Mouse (Mus musculus): ENCODE data around the gene Gm9780. TPM values are rescaled to one million over a fixed set of nuclear protein-coding genes. Genes with fewer than 3 reads are reported as not detected.
"Not testable (repeated sequence)": the region's sequence is repeated elsewhere in the genome, so short reads cannot be mapped to it uniquely, and the experiment has no call there.

The Gm9780 gene
- polyA plus RNA-seq (2016; fragmentation: Nextera tagmentation; extraction: Ambion mirVana): 1.1 TPM in 1 of 2 replicates, not detected in the other

DNA sequence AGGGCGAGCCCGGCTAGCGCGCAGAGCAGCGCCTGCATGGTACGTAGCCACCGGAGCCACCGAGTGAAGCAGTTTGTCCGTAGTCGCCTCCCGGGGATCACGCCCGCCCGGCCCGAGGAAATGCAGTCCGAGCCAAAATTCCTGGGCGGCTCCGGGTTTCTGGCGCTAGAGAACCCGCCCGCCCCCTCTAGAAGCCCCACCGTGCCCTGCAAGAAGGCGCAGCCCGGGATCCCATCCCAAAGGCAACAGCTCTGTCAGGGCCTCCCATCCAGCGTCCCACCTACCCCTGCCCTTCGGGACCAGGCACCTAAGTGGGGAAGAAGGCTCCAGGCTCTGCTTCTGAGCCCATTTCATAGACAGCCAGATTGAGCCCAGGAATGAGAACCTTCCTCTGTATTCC, at the start of gene Gm9780:
Gene Gm9780 (minus strand): TSS at position 101 of the 400 bp plus-strand sequence.
- not testable (repeated sequence) for DNase-seq (ENCODE audit: low spot score); H3K36me3 ChIP-seq; H3K27ac ChIP-seq; H3K9me3 ChIP-seq; H3K27me3 ChIP-seq (ENCODE audit: insufficient read depth, poor library complexity, severe bottlenecking); H3K4me1 ChIP-seq; H3K4me3 ChIP-seq
- no CpG with 5 or more reads among the region's 26 CpGs for WGBS

DNA sequence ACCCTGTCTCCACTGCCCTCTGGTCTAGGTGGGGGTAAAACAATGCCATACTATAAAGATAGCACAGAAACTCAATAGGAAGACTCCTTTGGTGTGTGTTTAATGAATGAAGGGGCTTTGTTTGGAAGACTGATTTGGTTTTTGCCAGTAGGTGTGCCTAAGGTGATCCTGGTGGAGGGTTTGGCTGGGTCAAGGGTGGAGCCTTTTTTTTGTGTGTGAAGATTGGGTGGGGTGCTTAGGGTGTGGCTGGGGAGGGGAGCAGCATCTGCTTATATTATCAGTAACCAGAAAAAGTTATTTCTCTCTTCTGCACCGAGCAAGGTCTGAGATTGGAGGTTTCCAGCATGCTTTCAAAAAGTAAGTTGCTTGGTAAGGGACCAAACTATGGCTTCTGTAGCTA, 39.5 kb upstream of the Gm9780 start, which contains the start of gene Cphx3:
Gene Cphx3 (plus strand): TSS at position 301 of the 400 bp plus-strand sequence.
- no CpG with 5 or more reads among the region's 1 CpGs for WGBS
- H3K27ac ChIP-seq; H3K4me3 ChIP-seq; DNase-seq (ENCODE audit: low spot score); H3K4me1 ChIP-seq; H3K27me3 ChIP-seq (ENCODE audit: insufficient read depth, poor library complexity, severe bottlenecking); H3K9me3 ChIP-seq; H3K36me3 ChIP-seq: not testable (repeated sequence)

DNA sequence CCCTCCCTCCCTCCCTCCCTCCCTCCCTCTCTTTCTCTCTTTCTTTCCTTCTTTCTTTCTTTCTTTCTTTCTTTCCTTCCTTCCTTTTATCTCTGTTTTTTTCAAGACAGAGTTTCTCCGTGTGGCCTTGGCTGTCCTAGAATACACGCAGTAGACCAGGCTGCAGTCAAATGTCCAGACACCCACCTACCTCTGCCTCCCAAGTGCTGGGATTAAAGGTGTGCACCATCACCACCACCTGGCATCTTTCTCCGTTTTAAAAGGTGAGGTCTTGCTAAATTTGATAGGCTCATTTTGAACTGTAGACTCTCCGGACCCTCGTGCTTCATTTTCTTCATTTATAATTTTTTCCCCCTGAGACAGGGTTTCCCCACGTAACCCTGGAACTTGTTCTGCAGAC, 38.7 kb upstream of the Gm9780 start, which contains the start of gene Cphx2:
Gene Cphx2 (plus strand): TSS at position 301 of the 400 bp plus-strand sequence.
- H3K4me3 ChIP-seq; H3K27me3 ChIP-seq (ENCODE audit: insufficient read depth, poor library complexity, severe bottlenecking); DNase-seq (ENCODE audit: low spot score); H3K36me3 ChIP-seq; H3K4me1 ChIP-seq; H3K27ac ChIP-seq; H3K9me3 ChIP-seq: not testable (repeated sequence)
- WGBS: no CpG with 5 or more reads among the region's 6 CpGs

GRCm38 (mm10) chr14:26076620-26077390, 34.3 kb upstream of the Gm9780 start:
- H3K27me3 ChIP-seq (ENCODE audit: insufficient read depth, poor library complexity, severe bottlenecking); H3K27ac ChIP-seq; H3K9me3 ChIP-seq; H3K4me1 ChIP-seq; H3K4me3 ChIP-seq; DNase-seq (ENCODE audit: low spot score); H3K36me3 ChIP-seq: not testable (repeated sequence)
- WGBS: no CpG with 5 or more reads among the region's 5 CpGs

DNA sequence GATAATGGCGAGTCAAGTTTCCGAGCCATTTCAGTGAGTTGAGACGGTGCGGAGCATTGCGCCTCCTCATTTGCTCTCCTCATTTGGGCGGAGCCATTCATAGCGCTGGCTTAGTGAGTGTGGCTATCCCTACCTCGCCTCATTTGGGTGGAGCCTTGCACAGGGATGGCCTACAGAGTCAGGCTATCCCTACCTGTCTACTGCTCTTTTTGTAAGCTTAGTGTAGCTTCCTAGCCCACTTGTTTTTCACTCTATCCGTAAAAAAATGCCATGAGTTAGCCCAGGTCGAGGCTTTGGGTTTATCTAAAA, 24.8 kb upstream of the Gm9780 start, which contains the start of gene Tmem254c:
Gene Tmem254c (minus strand): TSS at position 31 of the 309 bp plus-strand sequence.
- H3K4me1 ChIP-seq; H3K4me3 ChIP-seq; H3K27ac ChIP-seq; H3K9me3 ChIP-seq; H3K27me3 ChIP-seq (ENCODE audit: insufficient read depth, poor library complexity, severe bottlenecking); H3K36me3 ChIP-seq; DNase-seq (ENCODE audit: low spot score): not testable (repeated sequence)
- no CpG with 5 or more reads among the region's 10 CpGs for WGBS

DNA sequence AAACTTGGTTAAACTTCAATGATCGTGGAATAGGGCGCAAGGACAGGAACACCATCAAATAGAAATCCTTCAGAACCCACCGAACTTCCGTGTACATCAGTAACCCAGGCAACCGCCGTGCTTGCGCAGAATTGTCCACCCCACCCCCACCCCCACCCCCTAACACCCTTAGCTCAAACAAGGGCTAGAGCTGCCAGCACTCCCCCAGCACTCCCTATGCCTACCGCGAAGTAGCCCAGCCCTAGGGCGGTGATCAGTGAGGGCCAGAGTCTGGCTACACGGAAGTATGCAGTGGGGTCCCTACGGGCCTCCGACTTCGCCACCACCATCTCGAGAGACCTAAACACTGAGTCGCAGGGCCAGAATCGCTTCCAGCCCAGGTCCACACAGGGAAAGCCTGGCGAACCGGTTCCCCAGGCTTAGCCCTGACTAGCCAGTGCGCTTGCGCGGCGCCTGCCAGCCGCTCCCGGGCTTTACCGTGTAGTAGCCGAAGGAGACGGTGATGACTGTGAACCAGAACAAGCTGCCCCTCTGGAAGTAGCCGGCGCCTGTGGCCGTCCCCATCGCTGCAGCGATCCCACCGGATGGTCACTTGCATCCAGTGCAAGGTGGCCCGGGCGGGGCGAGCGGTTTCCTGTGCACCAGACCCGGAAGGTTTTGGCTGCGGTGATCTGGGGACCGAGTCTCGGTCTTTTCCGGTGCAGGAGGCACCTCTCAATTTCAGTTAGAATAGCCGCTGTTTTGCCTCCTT, 24.2 kb upstream of the Gm9780 start:
- WGBS: no CpG with 5 or more reads among the region's 44 CpGs
- H3K36me3 ChIP-seq; H3K9me3 ChIP-seq; H3K4me3 ChIP-seq; H3K4me1 ChIP-seq; H3K27ac ChIP-seq; H3K27me3 ChIP-seq (ENCODE audit: insufficient read depth, poor library complexity, severe bottlenecking); DNase-seq (ENCODE audit: low spot score): not testable (repeated sequence)

DNA sequence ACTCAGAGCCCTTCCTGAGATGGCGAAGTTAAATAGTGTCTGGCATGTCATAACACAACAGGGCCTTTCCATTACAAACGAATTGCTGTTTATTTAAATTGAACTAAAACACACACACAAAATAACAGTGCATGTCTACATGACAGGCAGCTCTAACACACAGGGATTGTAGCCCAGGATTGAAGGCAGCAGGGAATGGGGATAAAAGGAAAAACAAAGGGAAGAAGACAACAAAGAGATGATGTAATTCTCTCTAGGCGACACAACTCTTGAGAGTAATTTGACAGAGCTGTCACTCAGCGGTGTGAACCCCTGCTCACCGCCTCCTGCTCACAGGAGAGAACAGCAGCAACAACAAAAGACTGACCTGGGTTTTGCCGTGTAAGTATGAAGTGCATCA, 16.9 kb upstream of the Gm9780 start:
- H3K36me3 ChIP-seq; H3K4me1 ChIP-seq; H3K9me3 ChIP-seq; DNase-seq (ENCODE audit: low spot score); H3K27me3 ChIP-seq (ENCODE audit: insufficient read depth, poor library complexity, severe bottlenecking); H3K27ac ChIP-seq; H3K4me3 ChIP-seq: not testable (repeated sequence)
- no CpG with 5 or more reads among the region's 6 CpGs for WGBS

DNA sequence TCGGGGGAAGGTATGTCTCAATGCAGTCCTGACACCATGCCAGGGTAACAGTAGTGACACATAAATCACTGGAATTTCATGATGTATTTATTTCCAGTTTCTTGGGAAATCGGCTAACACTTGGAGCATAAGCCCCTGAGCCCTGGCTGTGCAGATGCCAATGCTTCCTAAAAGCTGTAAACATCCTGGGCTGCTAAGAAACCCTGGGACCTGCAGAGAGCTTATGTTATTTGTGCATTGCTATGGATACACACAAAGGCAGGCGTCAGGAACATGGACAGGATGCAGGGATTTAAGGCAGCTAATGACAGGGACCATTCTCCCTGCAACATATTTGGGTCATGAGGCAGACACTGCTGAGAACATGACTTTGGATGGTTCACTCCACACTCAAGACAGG, 15.7 kb upstream of the Gm9780 start:
- not testable (repeated sequence) for DNase-seq (ENCODE audit: low spot score); H3K36me3 ChIP-seq; H3K4me3 ChIP-seq; H3K27me3 ChIP-seq (ENCODE audit: insufficient read depth, poor library complexity, severe bottlenecking); H3K9me3 ChIP-seq; H3K27ac ChIP-seq; H3K4me1 ChIP-seq
- no CpG with 5 or more reads among the region's 3 CpGs for WGBS

- not testable (repeated sequence) for H3K4me1 ChIP-seq; H3K27ac ChIP-seq; H3K9me3 ChIP-seq; H3K27me3 ChIP-seq (ENCODE audit: insufficient read depth, poor library complexity, severe bottlenecking); H3K36me3 ChIP-seq; DNase-seq (ENCODE audit: low spot score); H3K4me3 ChIP-seq
- WGBS: no CpG with 5 or more reads among the region's 9 CpGs
These were observed 6.3 kb upstream of the Gm9780 start for GRCm38 (mm10) chr14:26048767-26049166.

DNA sequence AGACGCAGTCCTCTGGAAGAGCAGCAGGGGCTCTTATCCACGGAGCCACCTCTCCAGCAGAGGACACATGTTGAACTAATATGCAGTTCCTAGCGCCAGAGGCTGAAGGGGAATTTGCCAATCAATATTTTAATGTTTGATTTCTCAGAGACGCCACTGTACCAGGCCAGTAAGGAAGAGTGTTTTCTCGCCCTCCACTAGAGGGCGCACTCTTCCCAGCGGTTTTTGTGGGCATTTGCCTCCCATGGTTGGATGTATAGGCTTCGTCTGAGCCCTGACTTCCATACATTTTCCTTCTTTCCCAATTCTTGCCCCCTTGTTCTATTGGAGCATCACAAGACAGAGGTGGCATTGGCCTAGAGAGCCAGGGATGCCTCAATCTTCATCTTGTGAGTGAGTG, 4.5 kb upstream of the Gm9780 start:
- H3K9me3 ChIP-seq; H3K27me3 ChIP-seq (ENCODE audit: insufficient read depth, poor library complexity, severe bottlenecking); DNase-seq (ENCODE audit: low spot score); H3K27ac ChIP-seq; H3K36me3 ChIP-seq; H3K4me3 ChIP-seq; H3K4me1 ChIP-seq: not testable (repeated sequence)
- no CpG with 5 or more reads among the region's 8 CpGs for WGBS

DNA sequence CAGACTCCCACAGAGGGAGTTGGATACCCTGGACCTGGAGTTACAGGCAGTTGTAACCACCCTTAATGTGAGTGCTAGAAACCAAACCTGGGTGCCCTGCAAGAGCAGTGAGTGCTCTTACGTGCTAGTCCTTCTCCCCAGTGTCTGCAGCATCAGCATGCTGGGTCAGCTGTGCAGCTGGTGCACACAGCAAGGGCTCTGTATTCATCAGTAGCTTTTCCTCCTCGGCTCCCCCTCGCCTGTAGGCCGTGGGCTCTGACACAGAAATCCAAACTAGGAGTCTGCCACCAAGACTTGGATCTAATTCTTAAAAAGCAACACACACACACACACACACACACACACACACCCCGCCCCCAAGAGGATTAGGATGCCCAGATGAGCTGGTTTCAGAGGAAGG, 2.5 kb upstream of the Gm9780 start:
- DNase-seq (ENCODE audit: low spot score); H3K9me3 ChIP-seq; H3K4me3 ChIP-seq; H3K27me3 ChIP-seq (ENCODE audit: insufficient read depth, poor library complexity, severe bottlenecking); H3K27ac ChIP-seq; H3K4me1 ChIP-seq; H3K36me3 ChIP-seq: not testable (repeated sequence)
- WGBS: no CpG with 5 or more reads among the region's 5 CpGs

DNA sequence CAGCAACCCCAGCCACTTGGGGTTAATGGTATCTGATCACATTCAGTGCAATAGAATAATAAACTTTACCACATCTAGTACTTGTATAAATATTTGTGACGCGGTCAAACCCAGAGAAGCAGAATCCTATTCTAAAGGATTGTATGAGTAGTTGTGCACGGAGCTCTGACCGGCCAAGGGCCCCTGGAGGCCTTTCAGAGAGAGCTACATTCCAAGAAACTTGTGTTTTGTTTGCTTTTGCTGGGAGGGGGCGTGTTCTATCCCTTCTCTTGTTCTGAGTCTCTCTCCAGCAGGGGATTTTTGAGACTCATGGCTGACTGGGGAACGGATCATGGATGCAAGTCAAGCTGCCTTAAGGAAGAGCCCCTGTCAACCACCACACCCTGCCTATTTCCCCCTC, 7.1 kb downstream of the Gm9780 start:
- H3K27me3 ChIP-seq (ENCODE audit: insufficient read depth, poor library complexity, severe bottlenecking); H3K9me3 ChIP-seq; H3K4me1 ChIP-seq; DNase-seq (ENCODE audit: low spot score); H3K4me3 ChIP-seq; H3K36me3 ChIP-seq; H3K27ac ChIP-seq: not testable (repeated sequence)
- no CpG with 5 or more reads among the region's 6 CpGs for WGBS

GRCm38 (mm10) chr14:26034364-26034763, 8.1 kb downstream of the Gm9780 start:
- H3K4me1 ChIP-seq; H3K4me3 ChIP-seq; H3K27me3 ChIP-seq (ENCODE audit: insufficient read depth, poor library complexity, severe bottlenecking); H3K27ac ChIP-seq; H3K9me3 ChIP-seq; DNase-seq (ENCODE audit: low spot score); H3K36me3 ChIP-seq: not testable (repeated sequence)
- WGBS: no CpG with 5 or more reads among the region's 3 CpGs
